ENCODE assay signal across 28 mouse cellular contexts in the genomic region with DNA sequence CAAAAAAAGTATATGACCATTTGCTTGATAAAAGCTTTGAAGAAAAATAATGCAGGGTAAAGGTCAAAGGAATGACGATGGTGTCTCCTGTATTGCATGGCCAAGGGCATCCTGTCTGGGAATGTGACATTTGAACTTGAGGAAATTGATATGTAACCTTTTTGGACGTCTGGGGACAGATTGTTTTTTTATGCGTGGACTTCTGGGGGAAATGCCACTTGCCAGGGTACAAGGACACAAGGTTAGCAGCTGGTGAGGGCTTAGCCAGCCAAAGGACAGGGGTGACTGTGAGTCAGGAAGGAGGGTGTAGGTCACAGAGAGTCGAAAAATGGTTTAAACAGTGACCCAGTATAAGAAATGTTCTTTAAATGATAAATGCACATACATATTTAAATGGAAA.
DNase-seq lines count a peak whose midpoint lies in the region; ATAC-seq lines count a peak whose summit lies in the region.
"Had no signal": no experiment of that assay in that cellular context is flagged by ENCODE, and none has a peak within 500 bp of the region (broad histone marks: within the 10 kb centered on the region; RNA-seq: fewer than 3 reads in every experiment).

No protein-coding gene starts in this region.

- peak; percentile 3 for DNase-seq in kidney, adult 9 months
- DNase-seq in kidney, postnatal 36 days, result no peak
- DNase-seq in adrenal gland, adult 2 months, result peak; percentile 73
- DNase-seq in adrenal gland, adult 8-10 months, result peak; percentile 69
- peak; percentile 7 for DNase-seq in adrenal gland, postnatal 25 days
- no peak for DNase-seq in T-cell, adult 2 months (ENCODE audit: low spot score)
- no peak for DNase-seq in cerebellum, adult 8-10 months
- DNase-seq: cerebellum, adult 11-12 months; cerebellum, adult 9-10 months; cerebellum, postnatal 14 days; forebrain, postnatal 0 days; gastrocnemius, adult 2 months; gastrocnemius, postnatal 14 days; heart, adult 18-20 months; heart, postnatal 10 days; heart, postnatal 36 days had no signal

- no peaks in the 10 kb centered on the region for H3K9me3 ChIP-seq in hindbrain, embryonic 13.5 days
- H3K9me3 ChIP-seq: forebrain, embryonic 10.5 days; forebrain, embryonic 13.5 days; heart, embryonic 12.5 days; heart, embryonic 15.5 days; hindbrain, embryonic 10.5 days had no signal

- no peak overlapping the region for H3K9ac ChIP-seq in hindbrain, embryonic 13.5 days
- H3K9ac ChIP-seq: forebrain, embryonic 13.5 days; forebrain, postnatal 0 days; heart, embryonic 12.5 days; heart, embryonic 15.5 days; hindbrain, embryonic 14.5 days had no signal

- no peaks in the 10 kb centered on the region for H3K4me1 ChIP-seq in hindbrain, embryonic 13.5 days (replicated peaks)
- H3K4me1 ChIP-seq: forebrain, embryonic 10.5 days; forebrain, embryonic 13.5 days; heart, embryonic 12.5 days; heart, embryonic 15.5 days; hindbrain, embryonic 10.5 days had no signal

- no peak overlapping the region for H3K4me2 ChIP-seq in hindbrain, embryonic 13.5 days
- H3K4me2 ChIP-seq: forebrain, embryonic 13.5 days; heart, embryonic 12.5 days; heart, embryonic 15.5 days; hindbrain, embryonic 14.5 days had no signal

- no peaks in the 10 kb centered on the region for H3K36me3 ChIP-seq in hindbrain, embryonic 13.5 days
- H3K36me3 ChIP-seq: forebrain, embryonic 10.5 days; heart, embryonic 12.5 days; heart, embryonic 15.5 days; hindbrain, embryonic 10.5 days had no signal

- WGBS in hindbrain, embryonic 13.5 days, result 75% methylated on average over 4 of the region's 4 CpGs

- no peak for ATAC-seq in hindbrain, embryonic 13.5 days (ENCODE audit: low FRiP score)
- ATAC-seq: activated CD4-positive, CD25-positive, alpha-beta regulatory T cell, adult 4 months; CD4-positive, CD25-positive, alpha-beta regulatory T cell, adult 4 months; forebrain, embryonic 13.5 days; forebrain, postnatal 0 days; hindbrain, postnatal 0 days; inflammation-experienced regulatory T-cells, adult 6 months; intestine, embryonic 16.5 days had no signal

- no peak overlapping the region for H3K4me3 ChIP-seq in hindbrain, embryonic 13.5 days
- H3K4me3 ChIP-seq: forebrain, embryonic 10.5 days; forebrain, embryonic 13.5 days; gastrocnemius, adult 2 months; heart, embryonic 12.5 days; heart, embryonic 15.5 days; hindbrain, embryonic 10.5 days had no signal

- H3K27me3 ChIP-seq in hindbrain, embryonic 13.5 days, result no peaks in the 10 kb centered on the region
- H3K27me3 ChIP-seq: forebrain, embryonic 13.5 days; heart, embryonic 12.5 days; heart, embryonic 15.5 days had no signal

- H3K27ac ChIP-seq in hindbrain, embryonic 13.5 days, result no peak overlapping the region
- H3K27ac ChIP-seq: forebrain, embryonic 10.5 days; forebrain, embryonic 13.5 days; gastrocnemius, adult 2 months; heart, embryonic 15.5 days; hindbrain, embryonic 10.5 days; hindbrain, embryonic 14.5 days; hindbrain, postnatal 0 days had no signal

Comparison
In these comparisons a context has a peak if more than half of its experiments do, and no peak if none do; other contexts are left out.
1. DNase-seq: peak in kidney, adult 9 months (single experiment), adrenal gland, adult 2 months (single experiment), adrenal gland, adult 8-10 months (single experiment) and adrenal gland, postnatal 25 days (single experiment); none in kidney, postnatal 36 days (0 of 2), T-cell, adult 2 months (single experiment) and cerebellum, adult 8-10 months (single experiment).